Mouse (Mus musculus): Measurements from ENCODE around the gene BC025920.

DNA sequence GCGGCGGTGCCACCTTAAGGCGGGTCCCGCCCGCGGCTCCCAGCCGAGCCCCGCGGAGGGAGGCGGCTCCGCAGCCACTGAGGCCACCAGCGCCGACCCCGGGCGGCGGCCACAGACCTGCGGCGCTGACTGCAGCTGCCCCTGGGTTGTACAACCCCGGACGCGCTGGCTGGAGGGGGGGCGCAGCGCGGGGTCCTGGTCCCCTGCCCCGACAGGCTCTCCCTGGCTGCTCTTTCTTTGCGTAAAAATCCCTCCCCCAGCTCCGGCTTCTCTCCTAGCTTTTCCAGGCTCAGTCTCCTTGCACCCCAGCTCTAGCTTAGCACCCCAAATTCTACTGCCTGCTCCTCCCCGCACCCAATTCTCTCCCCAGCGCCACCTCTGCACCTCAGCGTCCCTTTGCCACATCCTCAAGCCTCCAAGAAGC is 30.9 kb upstream of the BC025920 start:
- no peak for TF ChIP-seq CTCF (IDR thresholded peaks at IDR 0.05; ENCODE audit: low read depth)
- no peak for TF ChIP-seq EP300 (IDR thresholded peaks at IDR 0.05; ENCODE audit: low read depth)

Measured in liver, embryonic 14.5 days (tissue).